Mouse (Mus musculus): ENCODE results near the gene Mgat1. TPM values are rescaled to one million over a fixed set of nuclear protein-coding genes. Genes with fewer than 3 reads are reported as not detected.
"Not testable (repeated sequence)": the region's sequence is repeated elsewhere in the genome, so short reads cannot be mapped to it uniquely, and the experiment has no call there.

Mgat1 gene
- polyA plus RNA-seq, 1 experiment from 2014 or later, result 59.0 TPM

DNA sequence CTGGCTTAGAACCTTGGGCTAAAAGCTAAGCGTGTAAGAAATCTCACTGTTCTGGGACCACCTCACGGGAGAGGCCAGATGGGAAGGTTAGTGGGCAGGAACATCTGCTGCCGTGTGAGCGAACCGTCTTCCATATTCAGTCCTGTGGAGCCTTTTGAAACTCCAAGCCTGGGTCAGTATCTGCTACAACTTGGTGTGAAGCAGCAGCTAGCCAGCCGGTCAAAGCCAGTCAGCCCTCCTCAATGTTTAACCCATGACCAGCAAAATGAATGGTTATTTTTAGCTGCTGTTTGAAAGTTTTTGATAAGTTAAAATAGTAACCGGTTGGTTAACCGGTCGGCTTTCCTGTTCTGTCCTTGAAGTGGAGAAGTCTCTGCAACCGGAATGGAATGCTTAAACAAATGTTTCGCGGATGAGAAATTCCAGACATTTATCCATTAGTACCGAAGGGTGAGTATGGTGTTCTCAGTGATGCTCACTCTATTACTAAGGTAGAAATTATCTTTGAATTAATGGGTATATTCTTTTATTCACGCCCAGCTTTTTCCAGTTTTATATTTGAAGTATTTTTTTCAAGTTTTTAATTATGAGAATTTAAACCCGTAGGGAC, 24.1 kb downstream of the Mgat1 start:
- TF ChIP-seq CTCF (IDR thresholded peaks at IDR 0.05; ENCODE audit: low read depth), result no peak
- Histone ChIP-seq H3K9ac (ENCODE audit: low read depth, low read length) (no peak overlapping the region), H3K4me3 (ENCODE audit: low read depth, low read length) (no peak overlapping the region), H3K4me2 (replicated peaks; ENCODE audit: low read depth) (no peak overlapping the region), H3K36me3 (ENCODE audit: control insufficient read depth, insufficient read depth) (peaks cover 9% of the 10 kb centered on the region), H3K9me3 (ENCODE audit: control insufficient read depth) (no peaks in the 10 kb centered on the region), H3K27me3 (replicated peaks; ENCODE audit: control insufficient read depth, insufficient read depth, low read length) (no peaks in the 10 kb centered on the region), H3K27ac (ENCODE audit: low read depth, low read length) (no peak overlapping the region), H3K4me1 (replicated peaks; ENCODE audit: control insufficient read depth, insufficient read depth, low read length) (peaks cover 3% of the 10 kb centered on the region; the same call in 1 of the 2 replicates)
- WGBS, result 65% methylated on average over 15 of the region's 15 CpGs
- no peak for ATAC-seq

DNA sequence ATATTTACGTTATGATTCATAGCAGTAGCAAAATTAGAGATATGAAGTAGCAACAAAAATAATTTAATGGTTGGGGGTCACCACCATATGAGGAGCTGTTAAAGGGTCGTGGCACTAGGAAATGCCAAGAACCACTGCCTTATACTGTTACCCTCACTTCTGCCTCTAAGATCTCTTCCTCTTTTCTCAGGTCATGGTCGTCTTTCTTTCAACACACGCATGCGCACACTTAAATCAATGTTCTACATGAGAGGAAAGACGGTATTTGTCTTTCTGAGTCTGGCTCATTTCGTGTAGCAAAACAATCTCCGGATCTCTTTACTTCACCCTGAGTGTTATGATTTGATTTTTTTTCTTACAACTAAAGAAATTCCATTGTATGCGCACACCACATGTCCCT, 25.8 kb downstream of the Mgat1 start:
- peaks cover under 1% of the 10 kb centered on the region; the same call in 1 of the 2 replicates for H3K36me3 ChIP-seq (ENCODE audit: control insufficient read depth, insufficient read depth)
- no peak overlapping the region for H3K9ac ChIP-seq (ENCODE audit: low read depth, low read length)
- H3K27me3 ChIP-seq (replicated peaks; ENCODE audit: control insufficient read depth, insufficient read depth, low read length), result no peaks in the 10 kb centered on the region
- no peak for ATAC-seq
- H3K27ac ChIP-seq (ENCODE audit: low read depth, low read length), result no peak overlapping the region
- no peak overlapping the region for H3K4me3 ChIP-seq (ENCODE audit: low read depth, low read length)
- no peak overlapping the region for H3K4me2 ChIP-seq (replicated peaks; ENCODE audit: low read depth)
- no peaks in the 10 kb centered on the region for H3K9me3 ChIP-seq (ENCODE audit: control insufficient read depth)
- H3K4me1 ChIP-seq (replicated peaks; ENCODE audit: control insufficient read depth, insufficient read depth, low read length), result peaks cover 3% of the 10 kb centered on the region; the same call in 1 of the 2 replicates
- no peak for TF ChIP-seq CTCF (IDR thresholded peaks at IDR 0.05; ENCODE audit: low read depth)
- WGBS, result 91% methylated on average over 9 of the region's 9 CpGs

DNA sequence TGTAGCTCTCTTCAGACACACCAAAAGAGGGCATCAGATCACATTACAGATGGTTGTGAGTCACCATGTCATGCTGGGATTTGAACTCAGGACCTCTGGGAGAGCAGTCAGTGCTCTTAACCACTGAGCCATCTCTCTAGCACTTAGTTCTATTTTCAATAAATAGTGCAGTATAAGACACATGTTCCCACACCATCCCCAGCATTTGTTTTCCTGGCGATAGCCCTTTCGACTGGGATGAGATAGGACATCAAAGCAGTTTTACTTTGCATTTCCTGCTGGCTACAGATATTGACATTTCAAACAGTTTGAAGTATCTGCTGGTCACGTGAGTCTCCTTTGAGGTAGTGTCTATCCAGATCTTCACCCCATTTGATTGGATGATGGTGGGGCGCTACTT, 26.4 kb downstream of the Mgat1 start:
- no peak for TF ChIP-seq CTCF (IDR thresholded peaks at IDR 0.05; ENCODE audit: low read depth)
- no peak overlapping the region for H3K9ac ChIP-seq (ENCODE audit: low read depth, low read length)
- WGBS, result 87% methylated on average over 4 of the region's 4 CpGs
- no peaks in the 10 kb centered on the region for H3K36me3 ChIP-seq (ENCODE audit: control insufficient read depth, insufficient read depth)
- peaks cover 3% of the 10 kb centered on the region; the same call in 1 of the 2 replicates for H3K4me1 ChIP-seq (replicated peaks; ENCODE audit: control insufficient read depth, insufficient read depth, low read length)
- H3K9me3 ChIP-seq (ENCODE audit: control insufficient read depth), result no peaks in the 10 kb centered on the region
- H3K4me3 ChIP-seq (ENCODE audit: low read depth, low read length), result no peak overlapping the region
- no peak for ATAC-seq
- no peak overlapping the region for H3K27ac ChIP-seq (ENCODE audit: low read depth, low read length)
- no peaks in the 10 kb centered on the region for H3K27me3 ChIP-seq (replicated peaks; ENCODE audit: control insufficient read depth, insufficient read depth, low read length)
- no peak overlapping the region for H3K4me2 ChIP-seq (replicated peaks; ENCODE audit: low read depth)

DNA sequence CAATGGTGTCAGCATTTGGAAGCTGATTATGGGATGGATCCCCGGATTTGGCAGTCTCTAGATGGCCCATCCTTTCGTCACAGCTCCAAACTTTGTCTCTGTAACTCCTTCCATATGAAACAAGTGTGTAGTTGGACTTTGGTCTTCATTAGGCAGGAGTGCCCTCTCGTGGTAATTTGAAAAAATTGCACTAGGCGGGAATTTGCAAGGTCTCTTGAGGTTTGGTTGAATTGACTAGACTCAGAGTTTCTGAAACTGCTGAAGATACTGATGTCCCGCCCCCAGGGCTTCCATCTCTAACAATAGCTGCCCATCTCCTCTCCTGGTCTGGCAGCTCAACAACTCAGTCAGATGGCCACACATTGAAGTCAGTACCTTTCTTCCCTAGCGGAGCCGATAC, 27.3 kb downstream of the Mgat1 start:
- Histone ChIP-seq H3K36me3 (ENCODE audit: control insufficient read depth, insufficient read depth) (no peaks in the 10 kb centered on the region), H3K9ac (ENCODE audit: low read depth, low read length) (no peak overlapping the region), H3K4me1 (replicated peaks; ENCODE audit: control insufficient read depth, insufficient read depth, low read length) (peaks cover 3% of the 10 kb centered on the region; the same call in 1 of the 2 replicates), H3K4me3 (ENCODE audit: low read depth, low read length) (no peak overlapping the region), H3K9me3 (ENCODE audit: control insufficient read depth) (no peaks in the 10 kb centered on the region), H3K4me2 (replicated peaks; ENCODE audit: low read depth) (no peak overlapping the region), H3K27me3 (replicated peaks; ENCODE audit: control insufficient read depth, insufficient read depth, low read length) (no peaks in the 10 kb centered on the region), H3K27ac (ENCODE audit: low read depth, low read length) (no peak overlapping the region)
- ATAC-seq, result no peak
- peak; percentile 86 for TF ChIP-seq CTCF (IDR thresholded peaks at IDR 0.05; ENCODE audit: low read depth)
- 30% methylated on average over 7 of the region's 7 CpGs for WGBS

DNA sequence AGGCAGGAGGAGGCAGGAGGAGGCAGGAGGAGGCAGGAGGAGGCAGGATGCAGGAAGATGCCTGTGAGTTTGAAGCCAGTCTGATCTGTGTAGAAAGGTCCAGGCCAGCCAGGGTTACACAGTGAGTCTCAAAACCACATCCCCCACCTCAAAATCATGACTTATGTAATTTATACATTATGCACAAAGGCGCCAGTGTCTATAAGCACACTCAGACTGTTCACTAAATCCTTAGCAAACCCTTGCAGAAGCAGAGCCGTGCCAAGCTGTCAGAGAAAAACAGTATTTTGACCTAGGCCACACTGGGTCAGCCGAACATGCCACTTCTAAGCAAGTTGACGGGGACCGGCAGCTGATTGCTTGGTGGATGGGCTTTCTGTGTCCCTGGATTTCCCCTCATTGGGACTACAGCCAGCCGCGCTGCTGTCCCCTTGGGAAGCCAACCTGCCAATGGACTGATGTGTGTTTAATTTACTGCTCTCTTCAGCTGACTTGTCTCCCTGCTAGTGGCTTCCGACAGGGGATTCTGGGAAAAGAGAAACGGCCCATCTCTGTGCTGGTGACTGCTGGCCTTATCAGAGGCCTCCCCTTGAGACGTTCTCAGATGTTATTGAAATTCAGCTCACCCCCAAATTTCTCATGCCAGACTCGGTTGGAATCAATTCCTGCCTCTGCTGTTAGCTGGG, 30.0 kb downstream of the Mgat1 start:
- H3K36me3 ChIP-seq (ENCODE audit: control insufficient read depth, insufficient read depth), result no peaks in the 10 kb centered on the region
- H3K4me1 ChIP-seq (replicated peaks; ENCODE audit: control insufficient read depth, insufficient read depth, low read length), result no peaks in the 10 kb centered on the region
- H3K27ac ChIP-seq (ENCODE audit: low read depth, low read length), result no peak overlapping the region
- WGBS, result 75% methylated on average over 11 of the region's 11 CpGs
- H3K9me3 ChIP-seq (ENCODE audit: control insufficient read depth), result no peaks in the 10 kb centered on the region
- H3K4me2 ChIP-seq (replicated peaks; ENCODE audit: low read depth), result no peak overlapping the region
- no peaks in the 10 kb centered on the region for H3K27me3 ChIP-seq (replicated peaks; ENCODE audit: control insufficient read depth, insufficient read depth, low read length)
- no peak overlapping the region for H3K4me3 ChIP-seq (ENCODE audit: low read depth, low read length)
- no peak overlapping the region for H3K9ac ChIP-seq (ENCODE audit: low read depth, low read length)
- no peak for ATAC-seq
- TF ChIP-seq CTCF (IDR thresholded peaks at IDR 0.05; ENCODE audit: low read depth), result no peak

DNA sequence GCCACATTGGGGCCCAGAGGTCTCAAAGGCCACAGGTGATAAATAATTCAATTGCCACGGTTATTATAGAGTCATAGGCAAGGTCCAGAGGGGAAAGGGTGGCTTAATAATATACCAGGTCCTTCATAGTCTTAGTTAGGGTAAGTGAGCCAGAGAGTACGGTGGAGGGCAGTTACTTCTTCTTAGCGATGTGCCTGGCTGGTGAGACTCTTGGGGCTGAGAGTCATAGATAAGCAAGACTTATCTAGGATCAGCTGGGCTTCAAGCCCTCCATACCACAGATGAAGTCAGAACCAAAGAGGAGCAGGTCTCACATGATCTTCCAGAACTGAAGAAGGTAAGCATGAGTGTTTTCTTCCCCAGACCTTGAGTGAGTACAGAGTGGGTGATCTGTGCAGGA, 34.2 kb downstream of the Mgat1 start, which contains the start of gene Olfr1393:
Gene Olfr1393 (plus strand): TSS at position 83 of the 400 bp plus-strand sequence.
- no peaks in the 10 kb centered on the region for H3K4me1 ChIP-seq (replicated peaks; ENCODE audit: control insufficient read depth, insufficient read depth, low read length)
- no peak within 1 kb of the TSS for H3K4me2 ChIP-seq (replicated peaks; ENCODE audit: low read depth)
- 51% methylated on average over 3 of the region's 3 CpGs for WGBS
- H3K9ac ChIP-seq (ENCODE audit: low read depth, low read length), result no peak within 1 kb of the TSS
- no peak for TF ChIP-seq CTCF (IDR thresholded peaks at IDR 0.05; ENCODE audit: low read depth)
- H3K36me3 ChIP-seq (ENCODE audit: control insufficient read depth, insufficient read depth), result no peaks in the 10 kb centered on the region
- H3K27ac ChIP-seq (ENCODE audit: low read depth, low read length), result no peak within 1 kb of the TSS
- H3K9me3 ChIP-seq (ENCODE audit: control insufficient read depth), result no peaks in the 10 kb centered on the region
- H3K27me3 ChIP-seq (replicated peaks; ENCODE audit: control insufficient read depth, insufficient read depth, low read length), result no peaks in the 10 kb centered on the region
- H3K4me3 ChIP-seq (ENCODE audit: low read depth, low read length), result no peak within 1 kb of the TSS
- ATAC-seq, result no peak

DNA sequence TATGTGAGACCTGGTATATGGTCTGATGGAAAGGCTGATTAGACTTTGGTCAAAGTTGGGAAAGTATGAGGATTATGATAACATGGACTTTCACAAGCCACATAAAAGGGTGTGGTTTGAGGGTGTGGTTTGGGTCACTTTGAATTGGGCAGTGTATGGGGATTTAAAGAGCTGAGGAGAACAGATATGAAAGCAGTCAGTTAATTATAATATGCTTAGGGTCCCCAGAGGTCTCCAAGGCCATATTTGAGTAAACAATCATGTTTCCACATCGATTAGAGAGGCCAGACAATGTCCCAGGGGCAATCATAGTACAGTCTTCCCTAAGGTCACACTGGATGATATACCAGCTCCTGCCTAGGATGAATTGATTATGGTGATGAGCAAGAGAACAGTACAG, 41.0 kb downstream of the Mgat1 start, which contains the start of gene Olfr1392:
Gene Olfr1392 (plus strand): TSS at position 301 of the 400 bp plus-strand sequence.
- not testable (repeated sequence) for H3K9ac ChIP-seq (ENCODE audit: low read depth, low read length); H3K4me3 ChIP-seq (ENCODE audit: low read depth, low read length); H3K4me1 ChIP-seq (replicated peaks; ENCODE audit: control insufficient read depth, insufficient read depth, low read length); ATAC-seq; H3K36me3 ChIP-seq (ENCODE audit: control insufficient read depth, insufficient read depth); H3K4me2 ChIP-seq (replicated peaks; ENCODE audit: low read depth); H3K27me3 ChIP-seq (replicated peaks; ENCODE audit: control insufficient read depth, insufficient read depth, low read length); H3K27ac ChIP-seq (ENCODE audit: low read depth, low read length); H3K9me3 ChIP-seq (ENCODE audit: control insufficient read depth)
- 28% methylated on average over 1 of the region's 1 CpGs for WGBS
